Comparison of ENCODE assay signal across 24 mouse cellular contexts in the genomic region with DNA sequence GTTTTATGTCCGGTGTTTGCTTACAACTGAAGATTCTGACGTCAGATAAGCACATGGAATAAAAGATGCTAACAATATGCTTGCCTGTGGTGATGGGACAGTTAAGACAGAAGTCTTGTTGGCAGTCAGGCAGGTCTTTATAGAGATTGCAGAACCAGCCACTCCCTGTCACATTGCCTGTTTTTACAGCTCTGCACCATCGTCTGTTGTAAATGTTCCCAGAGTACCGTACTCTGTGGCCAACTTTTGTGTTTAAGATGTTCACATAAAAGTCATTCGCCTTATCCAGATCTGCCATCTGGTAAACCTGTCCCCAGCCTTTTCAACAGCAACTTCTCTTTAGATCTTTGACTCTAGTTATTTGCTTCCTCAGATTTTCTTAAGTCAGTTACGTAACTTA. TPM values are rescaled to one million over a fixed set of nuclear protein-coding genes. Genes with fewer than 3 reads are reported as not detected.
A peak's percentile ranks its signal among the peaks of the same experiment; 100 is the strongest.
DNase-seq lines count a peak whose midpoint lies in the region; ATAC-seq lines count a peak whose summit lies in the region.
"Had no signal": no experiment of that assay in that cellular context is flagged by ENCODE, and none has a peak within 500 bp of the region (broad histone marks: within the 10 kb centered on the region; RNA-seq: fewer than 3 reads in every experiment).

No protein-coding gene starts in this region.

- no peaks in the 10 kb centered on the region for H3K27me3 ChIP-seq in kidney, embryonic 16.5 days (ENCODE audit: insufficient read depth, low read length)
- H3K27me3 ChIP-seq: embryonic facial prominence, embryonic 13.5 days; forebrain, embryonic 12.5 days; heart, embryonic 13.5 days; hindbrain, embryonic 12.5 days had no signal

- ATAC-seq in frontal cortex, adult (ENCODE audit: low TSS enrichment): peak; percentile 32; the same call in 1 of the 2 replicates
- no peak for ATAC-seq in kidney, embryonic 16.5 days (ENCODE audit: low FRiP score, low TSS enrichment)
- ATAC-seq: CD4-positive, CD25-positive, alpha-beta regulatory T cell, adult 4 months; forebrain, embryonic 16.5 days; hindbrain, embryonic 16.5 days; inflammation-experienced regulatory T-cells, adult 6 months had no signal

- H3K9ac ChIP-seq in kidney, embryonic 16.5 days (replicated peaks; ENCODE audit: low read length): no peak overlapping the region
- H3K9ac ChIP-seq: embryonic facial prominence, embryonic 13.5 days; forebrain, embryonic 12.5 days; heart, embryonic 13.5 days; hindbrain, embryonic 12.5 days had no signal

- 0 out of 2 replicates have a peak, but pooled peaks cover 3% of the 10 kb centered on the region for H3K4me1 ChIP-seq in kidney, embryonic 16.5 days (ENCODE audit: insufficient read depth, low read length)
- H3K4me1 ChIP-seq: embryonic facial prominence, embryonic 13.5 days; forebrain, embryonic 12.5 days; heart, embryonic 13.5 days; hindbrain, embryonic 12.5 days had no signal

- no peaks in the 10 kb centered on the region for H3K9me3 ChIP-seq in kidney, embryonic 16.5 days (ENCODE audit: low read length)
- H3K9me3 ChIP-seq: embryonic facial prominence, embryonic 13.5 days; forebrain, embryonic 12.5 days; heart, embryonic 13.5 days; hindbrain, embryonic 12.5 days had no signal

- H3K36me3 ChIP-seq in kidney, embryonic 16.5 days (ENCODE audit: insufficient read depth, low read length): peaks cover 19% of the 10 kb centered on the region

- WGBS in kidney, embryonic 16.5 days: 82% methylated on average over 6 of the region's 6 CpGs

- H3K27ac ChIP-seq in kidney, embryonic 16.5 days (ENCODE audit: low read length): peak overlapping the region; percentile 46; the same call in 1 of the 2 replicates
- H3K27ac ChIP-seq: embryonic facial prominence, embryonic 13.5 days; forebrain, embryonic 12.5 days; gastrocnemius, adult 2 months; heart, embryonic 13.5 days; hindbrain, embryonic 12.5 days had no signal

- H3K4me2 ChIP-seq in kidney, embryonic 16.5 days (replicated peaks; ENCODE audit: low read depth, low read length): no peak overlapping the region
- H3K4me2 ChIP-seq: embryonic facial prominence, embryonic 13.5 days; forebrain, embryonic 12.5 days; heart, embryonic 13.5 days; hindbrain, embryonic 12.5 days had no signal

- H3K4me3 ChIP-seq in kidney, embryonic 16.5 days (ENCODE audit: low read length): no peak overlapping the region
- H3K4me3 ChIP-seq: embryonic facial prominence, embryonic 13.5 days; forebrain, embryonic 12.5 days; gastrocnemius, adult 2 months; heart, embryonic 13.5 days; hindbrain, embryonic 12.5 days had no signal

- DNase-seq in frontal cortex, postnatal 36 days (ENCODE audit: low spot score in 2 of 2): no peak
- DNase-seq in kidney, postnatal 14 days: no peak
- DNase-seq in brain, adult 2 months (ENCODE audit: low read depth, low spot score): peak; percentile 38
- DNase-seq in adrenal gland, postnatal 36 days: no peak
- DNase-seq in yolk sac, embryonic 10.5 days (ENCODE audit: low spot score): no peak
- DNase-seq: adrenal gland, adult 2 months; adrenal gland, postnatal 25 days; B cell, adult 2 months; cerebellum, adult 18-20 months; cerebellum, adult 9-11 months; cerebellum, postnatal 36 days; gastrocnemius, adult 2 months; gastrocnemius, postnatal 25 days; heart, postnatal 36 days had no signal

RNA-seq across cellular contexts. Expression of a gene that starts 11.8 kb away (rescaled TPM):
- polyA plus RNA-seq in kidney, embryonic 16.5 days (2015; fragmentation: Nextera tagmentation; extraction: Ambion mirVana): 72.1 and 74.4 TPM in 2 replicates
- total RNA-seq in adrenal gland, postnatal 36 days (2021): 10 to 100 TPM; 35.8 to 43.3 TPM

RNA-seq across cellular contexts. Expression of a gene that starts 31.0 kb away (rescaled TPM):
- polyA plus RNA-seq in kidney, embryonic 16.5 days (2015; fragmentation: Nextera tagmentation; extraction: Ambion mirVana): 97.9 and 161 TPM in 2 replicates
- 10 to 100 TPM; 50.7 to 57.0 TPM for total RNA-seq in adrenal gland, postnatal 36 days (2021)
